In the genomic region with DNA sequence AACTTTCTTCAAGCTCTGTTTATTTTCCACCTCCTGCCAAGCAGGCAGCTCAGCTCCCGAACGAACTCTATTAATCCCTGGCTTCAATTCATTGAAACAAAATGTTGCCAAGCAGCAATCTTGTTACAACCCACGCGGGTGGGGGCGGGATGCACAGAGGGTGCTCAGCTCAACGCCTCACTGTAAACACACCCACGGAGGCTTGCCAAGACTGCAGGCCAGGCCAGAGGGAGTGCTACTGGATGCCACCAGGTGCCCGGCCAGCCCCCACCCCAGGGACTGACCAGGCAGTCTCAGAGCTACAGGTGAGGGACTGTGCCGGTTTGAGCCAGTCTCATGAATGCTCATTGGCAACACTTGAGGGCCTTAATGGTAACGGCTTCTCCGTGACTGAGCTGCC, we compare ENCODE assay signal across 8 mouse cellular contexts. TPM values are rescaled to one million over a fixed set of nuclear protein-coding genes. Genes with fewer than 3 reads are reported as not detected.
DNase-seq lines count a peak whose midpoint lies in the region; ATAC-seq lines count a peak whose summit lies in the region.

No protein-coding gene starts in this region.

- H3K4me2 ChIP-seq in kidney, embryonic 15.5 days, result no peak overlapping the region

- 0 out of 2 replicates have a peak, but pooled peaks have one; percentile 54 for ATAC-seq in kidney, embryonic 15.5 days (replicated peaks; ENCODE audit: low FRiP score)
- no peak for ATAC-seq in erythroblast, adult 5-6 weeks (replicated peaks; ENCODE audit: low FRiP score, poor library complexity, severe bottlenecking)
- ATAC-seq in megakaryocyte-erythroid progenitor cell, adult 5-6 weeks (replicated peaks; ENCODE audit: low FRiP score, low TSS enrichment, poor library complexity, severe bottlenecking), result no peak

- DNase-seq in heart, adult 11 months, result peak; percentile 89
- DNase-seq in heart, adult 8-10 months (ENCODE audit: low spot score), result no peak
- peak; percentile 78 for DNase-seq in cerebellum, adult 9-11 months
- peak; percentile 80 to 86 for DNase-seq in left cerebral cortex, postnatal 14 days (ENCODE audit: low spot score in 2 of 2)
- peak; percentile 83 for DNase-seq in right cerebral cortex, postnatal 36 days (ENCODE audit: low spot score in 2 of 2)

- H3K36me3 ChIP-seq in kidney, embryonic 15.5 days, result no peaks in the 10 kb centered on the region

- H3K4me1 ChIP-seq in kidney, embryonic 15.5 days, result no peaks in the 10 kb centered on the region

- intact Hi-C loops in left cerebral cortex, postnatal 14 days (cut with DNase I), result no loop called here

- no peak overlapping the region for H3K27ac ChIP-seq in kidney, embryonic 15.5 days

- WGBS in kidney, embryonic 15.5 days, result 45% methylated on average over 11 of the region's 11 CpGs

- H3K9ac ChIP-seq in kidney, embryonic 15.5 days, result no peak overlapping the region

- no peak overlapping the region for H3K4me3 ChIP-seq in kidney, embryonic 15.5 days (replicated peaks)

- no peaks in the 10 kb centered on the region for H3K27me3 ChIP-seq in kidney, embryonic 15.5 days

- no peaks in the 10 kb centered on the region for H3K9me3 ChIP-seq in kidney, embryonic 15.5 days (replicated peaks)

RNA-seq across cellular contexts. Expression of gene Atp2b2, which starts 50.9 kb away (rescaled TPM):
- 1 to 10 TPM; 1.0 to 3.0 (median 1.6) TPM for total RNA-seq in heart, adult 8-10 months (2022)
- 0.27 and 0.62 TPM in 2 replicates for polyA plus RNA-seq in kidney, embryonic 15.5 days (2015; fragmentation: Nextera tagmentation; extraction: Ambion mirVana)
- total RNA-seq in left cerebral cortex, postnatal 14 days (2021), result 100 to 1,000 TPM; 603 to 682 TPM
- total RNA-seq in erythroblast, adult 5-6 weeks (2015; ENCODE audit: low replicate concordance), result not detected in 2 replicates
- under 0.01 and 0.14 TPM in 2 replicates for total RNA-seq in erythroblast, adult 5-6 weeks (2017; ENCODE audit: low replicate concordance)
- not detected in 2 replicates for total RNA-seq in megakaryocyte-erythroid progenitor cell, adult 5-6 weeks (2014; fragmentation: Nextera tagmentation)
- not detected in 2 replicates for total RNA-seq in megakaryocyte-erythroid progenitor cell, adult 5-6 weeks (2017)

Comparison
In these comparisons a context has a peak if more than half of its experiments do, and no peak if none do; other contexts are left out.
1. RNA of gene Atp2b2, which starts 50.9 kb away (total RNA-seq): 603 to 682 TPM in left cerebral cortex, postnatal 14 days; 1.0 to 3.0 TPM in heart, adult 8-10 months, under 0.01 to 0.14 TPM in erythroblast, adult 5-6 weeks and not detected in megakaryocyte-erythroid progenitor cell, adult 5-6 weeks; every median in the first group is over 100 times any median in the second.